Mouse (Mus musculus) lung, adult 10 weeks (tissue): ENCODE measurements around the gene Camta2. TPM values are rescaled to one million over a fixed set of nuclear protein-coding genes. Genes with fewer than 3 reads are reported as not detected.

Source experiments
- polyA plus RNA-seq: library from polyadenylated mRNA; stranded (reverse); fragments of 350-450 nt; fragmentation: Illumina TruSeq; extraction: RNeasy Lipid Tissue Mini Kit (QIAGEN cat#74804); gene quantifications from one replicate; pipeline ENCODE4 v1.2.3, GENCODE M21; 2014; ENCODE audit warnings: low read depth, low replicate concordance; ENCODE audit not compliant: insufficient read depth

Camta2 gene
- 9.8 TPM for polyA plus RNA-seq

GRCm38 (mm10) chr11:70687601-70688199 is at the start of gene Camta2:
TSS of gene Camta2 (minus strand) at chr11:70688105.

GRCm38 (mm10) chr11:70699722-70700556 is 12.0 kb upstream of the Camta2 start, which contains the start of the genes Inca1 and Kif1c:
TSS of gene Inca1 (minus strand) at chr11:70700155.
TSS of gene Kif1c (plus strand) at chr11:70700548.

GRCm38 (mm10) chr11:70668771-70669505 is 19.0 kb downstream of the Camta2 start, which contains the start of gene Spag7:
TSS of gene Spag7 (minus strand) at chr11:70669416.

GRCm38 (mm10) chr11:70656964-70657363 is 30.9 kb downstream of the Camta2 start, which contains the start of gene Eno3:
TSS of gene Eno3 (plus strand) at chr11:70657202.

GRCm38 (mm10) chr11:70654198-70654922 is 33.5 kb downstream of the Camta2 start, which contains the start of gene Pfn1:
TSS of gene Pfn1 (minus strand) at chr11:70654644.

GRCm38 (mm10) chr11:70646691-70647650 is 40.9 kb downstream of the Camta2 start, which contains the start of the genes Rnf167 and Slc25a11:
TSS of gene Rnf167 (plus strand) at chr11:70647235.
TSS of gene Slc25a11 (minus strand) at chr11:70647479.

GRCm38 (mm10) chr11:70638714-70639278 is 49.1 kb downstream of the Camta2 start, which contains the start of gene Gp1ba:
TSS of gene Gp1ba (plus strand) at chr11:70639122.

Other genes starting within 250 kb of the Camta2 start
- gene Med11, start 236.2 kb downstream of the Camta2 start, polyA plus RNA-seq = 52.9 TPM
- gene Zmynd15, start 228.7 kb downstream of the Camta2 start, polyA plus RNA-seq = 3.2 TPM
- gene Cxcl16, start 228.1 kb downstream of the Camta2 start, polyA plus RNA-seq = 59.8 TPM
- 0.25 TPM for gene Tm4sf5, start 182.9 kb downstream of the Camta2 start, polyA plus RNA-seq
- gene Vmo1, start 173.5 kb downstream of the Camta2 start, polyA plus RNA-seq = 0.55 TPM
- gene Gltpd2, start 168.9 kb downstream of the Camta2 start, polyA plus RNA-seq = not detected
- gene Psmb6, start 162.7 kb downstream of the Camta2 start, polyA plus RNA-seq = 296 TPM
- gene Gm40193, start 155.2 kb downstream of the Camta2 start, polyA plus RNA-seq = not detected
- gene Pld2, start 148.0 kb downstream of the Camta2 start, polyA plus RNA-seq = 9.6 TPM
- gene Mink1, start 125.2 kb downstream of the Camta2 start, polyA plus RNA-seq = 24.0 TPM
- not detected for gene 4930544D05Rik, start 72.3 kb downstream of the Camta2 start, polyA plus RNA-seq
- 0.14 TPM for gene Chrne, start 68.9 kb downstream of the Camta2 start, polyA plus RNA-seq
- 0.30 TPM for gene Gp1ba, start 49.0 kb downstream of the Camta2 start, polyA plus RNA-seq
- 71.5 TPM for gene Rnf167, start 40.9 kb downstream of the Camta2 start, polyA plus RNA-seq
- 77.2 TPM for gene Slc25a11, start 40.6 kb downstream of the Camta2 start, polyA plus RNA-seq
- 578 TPM for gene Pfn1, start 33.5 kb downstream of the Camta2 start, polyA plus RNA-seq
- 26.5 TPM for gene Eno3, start 30.9 kb downstream of the Camta2 start, polyA plus RNA-seq
- gene Spag7, start 18.7 kb downstream of the Camta2 start, polyA plus RNA-seq = 78.5 TPM
- gene Inca1, start 12.1 kb upstream of the Camta2 start, polyA plus RNA-seq = 2.0 TPM
- gene Kif1c, start 12.4 kb upstream of the Camta2 start, polyA plus RNA-seq = 56.7 TPM
- 1.7 TPM for gene Zfp3, start 76.1 kb upstream of the Camta2 start, polyA plus RNA-seq
- 6.1 TPM for gene Scimp, start 124.5 kb upstream of the Camta2 start, polyA plus RNA-seq
- 11.3 TPM for gene Rabep1, start 156.7 kb upstream of the Camta2 start, polyA plus RNA-seq